Mouse (Mus musculus) lung, postnatal 0 days (tissue): ENCODE measurements around the gene Olfr464.

Experiments used
- CTCF ChIP-seq: IDR thresholded peaks from 2 replicates; pipeline ENCODE4 v1.5.1; 2016; ENCODE audit warnings: antibody characterized with exemption, mild to moderate bottlenecking
- EP300 ChIP-seq: IDR thresholded peaks from 2 replicates; pipeline ENCODE4 v1.6.1; 2016; ENCODE audit warnings: antibody characterized with exemption, mild to moderate bottlenecking, control low read depth

DNA sequence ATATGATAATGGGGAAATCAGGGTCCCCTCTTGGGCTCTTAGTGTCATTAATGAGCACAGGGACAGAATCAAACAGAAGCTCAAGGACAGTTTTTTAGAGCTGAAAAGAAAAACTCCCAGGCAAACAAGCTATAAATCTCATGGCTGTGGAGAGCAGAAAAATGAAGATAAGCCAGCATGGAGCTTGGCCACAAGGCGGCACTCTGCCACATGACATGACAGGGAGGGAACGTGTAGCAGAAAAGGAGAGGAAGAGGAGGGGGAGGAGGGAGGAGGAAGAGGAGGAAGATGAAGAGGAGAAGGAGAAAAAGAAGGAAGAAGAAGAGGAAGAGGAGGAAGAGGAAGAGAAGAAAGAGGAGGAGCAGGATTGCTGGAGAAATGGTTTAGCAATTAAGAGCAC is 29.2 kb upstream of the Olfr464 start:
- peak; percentile 63 for TF ChIP-seq CTCF
- TF ChIP-seq EP300 = no peak
